Mouse (Mus musculus): ENCODE data around the gene Mfsd4b5. TPM values are rescaled to one million over a fixed set of nuclear protein-coding genes. Genes with fewer than 3 reads are reported as not detected.
"Not testable (repeated sequence)": the region's sequence is repeated elsewhere in the genome, so short reads cannot be mapped to it uniquely, and the experiment has no call there.

The Mfsd4b5 gene
- polyA plus RNA-seq, 1 experiment: not detected

DNA sequence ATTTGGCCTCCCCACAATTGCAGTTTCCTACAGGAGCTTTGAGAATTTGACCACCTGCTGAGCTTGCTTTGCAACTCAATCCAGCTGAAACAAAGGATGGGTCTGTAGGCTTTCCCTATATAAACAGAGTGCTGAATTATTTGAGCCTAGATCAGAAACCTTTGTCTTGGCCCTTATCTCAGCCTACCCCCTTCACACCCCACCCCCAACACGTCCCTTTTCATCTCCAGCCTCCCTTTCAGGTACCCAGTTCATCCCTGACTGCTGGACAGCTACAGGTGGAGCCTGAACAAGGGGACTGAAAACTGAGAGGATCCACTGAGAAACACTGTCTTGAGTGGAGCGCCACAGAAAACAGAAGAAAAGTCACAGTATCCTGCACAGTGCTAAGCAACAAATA, 10.7 kb downstream of the Mfsd4b5 start:
- no peaks in the 10 kb centered on the region for H3K36me3 ChIP-seq (replicated peaks; ENCODE audit: low read length)
- no peak overlapping the region for H3K4me3 ChIP-seq (replicated peaks)

DNA sequence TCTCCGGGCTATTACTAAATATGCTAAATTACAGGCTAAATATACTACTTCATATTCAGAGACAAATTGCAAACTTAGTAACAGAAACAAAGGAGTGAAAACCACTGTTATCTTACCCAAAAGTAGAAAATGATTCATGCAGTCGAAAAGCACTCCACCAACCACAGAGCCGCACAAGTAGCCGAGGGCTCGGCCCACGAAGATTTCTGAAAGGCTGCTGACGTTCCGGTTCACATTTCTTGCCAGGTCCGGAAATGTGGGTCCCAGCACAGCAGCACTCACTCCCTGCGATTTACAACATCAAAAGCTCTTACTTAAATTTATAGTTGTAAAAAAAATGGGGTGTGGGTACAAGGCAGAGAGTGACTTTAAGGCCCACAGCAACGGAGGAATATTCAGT, 11.5 kb downstream of the Mfsd4b5 start:
- Histone ChIP-seq H3K36me3 (replicated peaks; ENCODE audit: low read length) (no peaks in the 10 kb centered on the region), H3K4me1 (no peaks in the 10 kb centered on the region), H3K4me3 (replicated peaks) (no peak overlapping the region), H3K9me3 (peaks cover 17% of the 10 kb centered on the region), H3K27me3 (replicated peaks) (no peaks in the 10 kb centered on the region)
- no peak for TF ChIP-seq FLI1 (IDR thresholded peaks at IDR 0.05; ENCODE audit: low read length)
- no peak for TF ChIP-seq GATA1 (IDR thresholded peaks at IDR 0.05; ENCODE audit: borderline replicate concordance, low read length)

More for the DNA sequence above, 10.7 kb downstream of the Mfsd4b5 start:
- Histone ChIP-seq H3K9me3 (peaks cover 17% of the 10 kb centered on the region), H3K27me3 (replicated peaks) (no peaks in the 10 kb centered on the region), H3K4me1 (no peaks in the 10 kb centered on the region)
- TF ChIP-seq GATA1 (IDR thresholded peaks at IDR 0.05; ENCODE audit: borderline replicate concordance, low read length): no peak
- no peak for TF ChIP-seq FLI1 (IDR thresholded peaks at IDR 0.05; ENCODE audit: low read length)

DNA sequence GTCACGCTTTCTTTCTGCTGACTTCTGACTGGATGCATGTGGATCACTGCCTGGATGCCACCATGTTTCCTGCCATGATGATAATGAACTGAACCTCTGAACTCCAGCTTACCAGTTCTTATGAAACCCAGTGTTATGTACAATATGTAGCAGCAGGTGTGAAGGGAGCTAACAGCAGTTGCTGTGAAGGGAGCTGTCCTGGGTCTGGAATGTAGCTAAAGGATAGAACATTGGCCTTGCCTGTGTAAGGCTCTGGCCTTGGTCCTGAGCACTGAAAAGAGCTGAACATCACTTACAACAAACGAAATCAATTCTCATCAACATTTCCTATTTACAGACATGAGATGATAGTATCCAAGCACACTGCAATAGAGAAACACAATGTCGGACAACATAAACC, 18.9 kb downstream of the Mfsd4b5 start:
- TF ChIP-seq FLI1 (IDR thresholded peaks at IDR 0.05; ENCODE audit: low read length) (no peak), GATA1 (IDR thresholded peaks at IDR 0.05; ENCODE audit: borderline replicate concordance, low read length) (no peak)
- Histone ChIP-seq H3K4me3 (replicated peaks) (no peak overlapping the region), H3K4me1 (no peaks in the 10 kb centered on the region; the same call in 1 of the 2 replicates), H3K9me3 (peaks cover 7% of the 10 kb centered on the region), H3K27me3 (replicated peaks) (no peaks in the 10 kb centered on the region), H3K36me3 (replicated peaks; ENCODE audit: low read length) (no peaks in the 10 kb centered on the region)

DNA sequence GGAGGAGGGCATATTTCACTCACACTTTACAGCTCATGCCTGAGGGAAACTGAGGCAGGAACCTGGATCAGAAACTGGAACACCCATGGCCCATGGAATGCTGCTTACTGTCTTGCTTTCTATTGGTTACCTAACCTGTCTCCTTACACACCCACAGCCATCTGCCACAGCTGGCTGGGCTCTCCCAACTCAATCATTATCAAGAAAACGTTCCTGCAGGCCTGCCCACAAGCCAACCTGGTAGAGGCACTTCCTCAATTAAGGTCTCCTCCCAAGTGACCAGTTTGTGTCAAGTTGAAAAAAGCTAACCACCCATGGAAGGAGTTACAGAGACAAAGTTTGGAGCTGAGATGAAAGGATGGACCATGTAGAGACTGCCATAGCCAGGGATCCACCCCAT, 24.5 kb downstream of the Mfsd4b5 start:
- TF ChIP-seq FLI1 (IDR thresholded peaks at IDR 0.05; ENCODE audit: low read length) (no peak), GATA1 (IDR thresholded peaks at IDR 0.05; ENCODE audit: borderline replicate concordance, low read length) (no peak)
- Histone ChIP-seq H3K4me3 (replicated peaks) (no peak overlapping the region), H3K4me1 (peaks cover 37% of the 10 kb centered on the region), H3K36me3 (replicated peaks; ENCODE audit: low read length) (no peaks in the 10 kb centered on the region), H3K9me3 (no peaks in the 10 kb centered on the region), H3K27me3 (replicated peaks) (no peaks in the 10 kb centered on the region)

DNA sequence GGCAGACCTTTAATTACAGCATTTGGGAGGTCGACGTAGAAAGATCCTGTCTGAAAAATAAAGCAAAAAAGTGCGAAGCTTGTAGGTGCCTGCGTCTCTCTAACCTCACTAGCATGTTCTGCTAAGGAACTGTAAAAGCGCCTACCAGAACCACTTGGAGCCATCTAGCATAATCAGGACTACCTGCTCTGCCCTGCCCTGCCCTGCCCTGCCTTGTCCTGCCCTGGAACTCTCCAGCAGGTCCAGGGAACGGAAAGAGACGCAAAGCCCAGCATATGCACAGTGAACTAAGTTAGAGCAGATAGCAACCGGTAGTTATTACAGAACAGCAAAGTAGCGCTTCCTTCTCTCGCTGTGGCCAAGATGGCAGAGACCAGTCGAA, 26.0 kb downstream of the Mfsd4b5 start:
- TF ChIP-seq GATA1 (IDR thresholded peaks at IDR 0.05; ENCODE audit: borderline replicate concordance, low read length): no peak
- no peak for TF ChIP-seq FLI1 (IDR thresholded peaks at IDR 0.05; ENCODE audit: low read length)
- Histone ChIP-seq H3K9me3 (no peaks in the 10 kb centered on the region), H3K27me3 (replicated peaks) (no peaks in the 10 kb centered on the region), H3K36me3 (replicated peaks; ENCODE audit: low read length) (no peaks in the 10 kb centered on the region), H3K4me1 (peaks cover 37% of the 10 kb centered on the region), H3K4me3 (replicated peaks) (peak overlapping the region; percentile 95)

DNA sequence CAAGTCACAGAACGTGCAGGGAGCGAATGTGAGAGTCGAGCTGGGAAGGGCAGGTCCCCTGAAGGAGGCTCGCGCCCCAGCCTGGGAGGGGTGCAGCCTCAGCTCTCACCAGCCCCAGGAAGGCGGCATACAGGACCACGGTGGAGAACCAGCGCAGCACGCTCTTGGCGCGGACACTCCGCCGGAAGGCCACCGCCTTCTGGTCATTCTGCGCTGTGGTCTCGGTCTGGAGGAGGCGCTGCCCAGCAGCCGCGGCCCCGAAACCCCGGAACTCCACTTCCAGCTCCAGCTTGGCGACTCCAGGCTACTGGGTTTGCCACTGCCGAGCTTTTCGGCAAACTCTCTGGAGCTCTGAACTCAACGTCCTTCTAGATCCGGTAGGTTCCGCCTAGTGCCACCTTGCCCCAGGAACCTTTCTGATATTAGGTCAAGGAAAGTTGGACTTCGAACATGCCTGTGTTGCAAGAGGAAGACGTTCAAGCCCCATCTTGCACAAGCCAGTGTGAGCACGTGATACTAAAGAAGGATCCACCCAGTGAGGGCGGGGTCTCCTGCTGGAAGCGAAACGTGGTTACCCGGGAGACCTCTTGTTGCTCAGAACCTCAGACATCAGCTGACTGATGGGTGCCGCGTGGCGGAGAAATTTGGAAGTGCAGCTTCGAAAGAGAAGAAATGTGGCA, 26.5 kb downstream of the Mfsd4b5 start, which contains the start of gene Mfsd4b3:
TSS of gene Mfsd4b3 (minus strand) at position 393 of the 680 bp plus-strand sequence.
- TF ChIP-seq FLI1 (IDR thresholded peaks at IDR 0.05; ENCODE audit: low read length): no peak
- no peak for TF ChIP-seq GATA1 (IDR thresholded peaks at IDR 0.05; ENCODE audit: borderline replicate concordance, low read length)
- Histone ChIP-seq H3K4me1 (peaks cover 37% of the 10 kb centered on the region), H3K9me3 (no peaks in the 10 kb centered on the region)

DNA sequence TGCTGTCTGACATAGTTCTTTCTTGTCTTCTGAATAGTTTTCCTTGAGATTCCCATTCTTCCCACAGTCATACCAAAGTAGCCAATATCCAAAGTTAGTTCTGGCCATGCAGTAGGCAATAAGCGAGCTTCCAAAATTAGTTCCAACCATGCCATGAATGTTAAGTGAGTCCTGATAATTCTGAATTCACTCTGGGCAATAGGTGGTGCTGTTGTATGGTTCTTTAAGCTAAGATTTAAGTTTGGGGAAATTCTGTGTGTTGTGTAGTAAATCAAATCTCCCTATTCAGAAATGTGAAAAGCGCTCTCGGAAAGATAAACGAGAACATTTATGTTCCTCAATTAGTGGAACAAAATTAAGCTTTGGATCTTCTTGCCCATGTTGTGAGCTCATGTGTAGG, 28.2 kb downstream of the Mfsd4b5 start:
- no peak for TF ChIP-seq GATA1 (IDR thresholded peaks at IDR 0.05; ENCODE audit: borderline replicate concordance, low read length)
- TF ChIP-seq FLI1 (IDR thresholded peaks at IDR 0.05; ENCODE audit: low read length): no peak
- H3K4me3 ChIP-seq (replicated peaks): no peak overlapping the region

More for the DNA sequence above, 26.5 kb downstream of the Mfsd4b5 start, which contains the start of gene Mfsd4b3:
- H3K4me3 ChIP-seq (replicated peaks): peak within 1 kb of the TSS; percentile 95
- H3K27me3 ChIP-seq (replicated peaks): no peaks in the 10 kb centered on the region
- H3K36me3 ChIP-seq (replicated peaks; ENCODE audit: low read length): no peaks in the 10 kb centered on the region

DNA sequence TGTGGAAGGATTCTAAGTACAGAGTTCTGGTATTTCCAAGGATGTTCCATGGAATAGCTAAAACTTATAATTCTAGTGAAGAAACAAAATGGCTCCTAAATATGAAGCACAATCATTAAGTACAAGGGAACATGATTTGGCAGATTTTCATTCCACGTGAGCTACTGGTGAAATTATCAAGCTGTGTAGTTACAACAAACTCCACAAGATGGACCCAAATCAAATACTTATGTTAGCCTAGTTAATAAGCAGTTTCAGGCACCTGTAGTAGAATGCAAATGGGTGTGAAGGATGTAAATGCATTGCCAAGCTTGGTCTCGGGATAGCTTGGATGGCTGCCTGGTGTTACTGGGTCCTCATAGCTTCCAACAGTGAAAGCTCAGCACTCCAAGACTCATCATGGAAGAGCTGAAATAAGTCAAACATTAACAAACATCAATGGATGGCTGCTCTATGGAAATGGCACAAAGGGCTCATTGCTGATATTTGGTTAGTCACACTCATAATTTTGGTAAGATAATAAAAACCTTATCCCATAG, 30.0 kb downstream of the Mfsd4b5 start:
- no peaks in the 10 kb centered on the region for H3K27me3 ChIP-seq (replicated peaks)
- H3K9me3 ChIP-seq: no peaks in the 10 kb centered on the region
- H3K36me3 ChIP-seq (replicated peaks; ENCODE audit: low read length): no peaks in the 10 kb centered on the region
- no peak overlapping the region for H3K4me3 ChIP-seq (replicated peaks)
- H3K4me1 ChIP-seq: peaks cover 32% of the 10 kb centered on the region
- no peak for TF ChIP-seq FLI1 (IDR thresholded peaks at IDR 0.05; ENCODE audit: low read length)
- TF ChIP-seq GATA1 (IDR thresholded peaks at IDR 0.05; ENCODE audit: borderline replicate concordance, low read length): no peak

More for the DNA sequence above, 28.2 kb downstream of the Mfsd4b5 start:
- Histone ChIP-seq H3K9me3 (no peaks in the 10 kb centered on the region), H3K27me3 (replicated peaks) (no peaks in the 10 kb centered on the region), H3K4me1 (peaks cover 37% of the 10 kb centered on the region), H3K36me3 (replicated peaks; ENCODE audit: low read length) (no peaks in the 10 kb centered on the region)

DNA sequence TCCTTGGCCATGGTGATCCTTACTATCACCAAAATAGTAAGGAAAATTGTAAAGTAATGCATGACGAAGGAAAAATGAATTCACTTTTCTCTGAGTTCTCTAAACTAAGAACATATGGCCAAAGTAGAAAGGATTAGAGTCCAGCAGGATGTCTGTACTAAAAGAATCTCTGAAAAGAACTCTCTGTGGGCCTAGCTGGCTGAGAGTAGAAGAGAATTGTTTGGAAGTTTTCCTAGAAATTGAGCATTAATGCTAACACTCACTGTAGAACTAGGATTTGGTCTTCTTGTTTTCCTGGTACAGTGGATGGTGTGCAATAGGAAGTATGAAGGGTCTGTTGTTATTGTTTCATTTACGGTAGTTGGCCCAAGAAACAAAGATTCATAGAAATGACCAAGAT, 31.3 kb downstream of the Mfsd4b5 start:
- no peak for TF ChIP-seq FLI1 (IDR thresholded peaks at IDR 0.05; ENCODE audit: low read length)
- no peak for TF ChIP-seq GATA1 (IDR thresholded peaks at IDR 0.05; ENCODE audit: borderline replicate concordance, low read length)
- peaks cover 26% of the 10 kb centered on the region for H3K4me1 ChIP-seq
- H3K9me3 ChIP-seq: no peaks in the 10 kb centered on the region
- H3K27me3 ChIP-seq (replicated peaks): no peaks in the 10 kb centered on the region
- H3K4me3 ChIP-seq (replicated peaks): no peak overlapping the region
- H3K36me3 ChIP-seq (replicated peaks; ENCODE audit: low read length): no peaks in the 10 kb centered on the region

DNA sequence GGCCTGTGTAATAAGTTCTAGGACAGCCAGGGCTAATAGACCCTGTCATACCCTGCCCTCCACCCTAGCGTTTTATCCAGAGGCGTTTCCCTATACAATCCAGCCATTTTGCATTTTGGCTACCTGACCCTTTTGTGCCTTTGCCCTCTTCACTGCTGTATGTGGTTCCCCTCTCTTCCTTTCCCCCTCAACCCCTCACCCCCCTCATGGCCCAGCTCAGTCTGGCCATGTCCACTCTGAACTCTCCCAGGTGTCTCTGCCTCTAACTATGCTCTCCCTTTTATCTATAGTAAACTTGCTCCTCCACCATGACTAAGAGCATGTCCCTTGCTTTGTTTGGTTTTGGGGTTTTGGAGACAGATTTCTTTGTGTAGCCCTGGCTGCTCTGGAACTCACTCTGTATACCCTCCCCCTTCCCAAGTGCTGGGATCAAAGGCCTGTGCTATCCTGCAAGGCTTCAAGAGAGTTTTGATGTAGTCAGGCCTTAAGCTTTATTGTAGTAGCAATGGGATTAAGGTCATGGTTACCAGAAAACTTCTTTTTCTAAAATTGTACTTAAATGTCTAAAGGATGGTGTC, 37.0 kb downstream of the Mfsd4b5 start:
- H3K9me3 ChIP-seq: no peaks in the 10 kb centered on the region
- no peaks in the 10 kb centered on the region for H3K27me3 ChIP-seq (replicated peaks)
- TF ChIP-seq FLI1 (IDR thresholded peaks at IDR 0.05; ENCODE audit: low read length) (no peak), GATA1 (IDR thresholded peaks at IDR 0.05; ENCODE audit: borderline replicate concordance, low read length) (no peak)
- peak overlapping the region; percentile 19 for H3K4me3 ChIP-seq (replicated peaks)
- no peaks in the 10 kb centered on the region for H3K36me3 ChIP-seq (replicated peaks; ENCODE audit: low read length)
- peaks cover 5% of the 10 kb centered on the region; the same call in 1 of the 2 replicates for H3K4me1 ChIP-seq

DNA sequence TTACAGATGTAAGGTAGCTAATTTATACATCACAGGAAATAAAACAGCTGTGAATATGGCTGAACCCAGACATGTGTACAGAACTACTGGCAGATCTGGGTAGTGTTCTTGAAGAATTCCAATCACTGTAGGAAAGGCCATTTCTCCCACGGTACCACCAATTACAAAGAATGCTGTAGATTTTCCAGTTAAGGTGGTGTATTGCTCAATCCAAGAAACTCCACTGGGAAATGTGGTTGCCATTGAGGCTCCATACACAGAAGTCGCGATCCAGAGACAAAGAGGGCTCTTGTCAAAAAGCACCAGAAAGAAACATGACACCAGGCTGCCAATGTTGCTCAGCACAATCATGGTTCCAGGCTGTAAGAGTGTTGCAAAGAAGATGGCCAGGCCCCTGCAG, 39.3 kb downstream of the Mfsd4b5 start:
- not testable (repeated sequence) for H3K9me3 ChIP-seq

More for the DNA sequence above, 39.3 kb downstream of the Mfsd4b5 start:
- H3K4me1 ChIP-seq; H3K4me3 ChIP-seq (replicated peaks); H3K27me3 ChIP-seq (replicated peaks); H3K36me3 ChIP-seq (replicated peaks; ENCODE audit: low read length): not testable (repeated sequence)

All from megakaryocyte, embryonic 14.5 days (primary cell).